Mouse (Mus musculus) limb, embryonic 13.5 days (tissue): ENCODE measurements around the gene Vps11. TPM values are rescaled to one million over a fixed set of nuclear protein-coding genes. Genes with fewer than 3 reads are reported as not detected.
A peak's percentile ranks its signal among the peaks of the same experiment; 100 is the strongest.
"Not testable (repeated sequence)": the region's sequence is repeated elsewhere in the genome, so short reads cannot be mapped to it uniquely, and the experiment has no call there.

Experiments
- ATAC-seq: fragments of 200-750 bp; cut with Nextera tagmentation; 2 replicates; pipeline ENCODE4 v1.8.0; 2017; ENCODE audit warnings: low read depth, moderate number of reproducible peaks, moderate TSS enrichment; ENCODE audit not compliant: low FRiP score
- H3K27ac ChIP-seq: fragments of 300-500 bp; sonication (generic); 2 replicates; pipeline ENCODE4 v1.5.1; 2015; ENCODE audit warnings: inconsistent platforms, mild to moderate bottlenecking, moderate library complexity
- H3K27me3 ChIP-seq: fragments of 300-500 bp; sonication (generic); 2 replicates; pipeline ENCODE4 v1.6.1; 2015; ENCODE audit warnings: mild to moderate bottlenecking, inconsistent platforms
- H3K36me3 ChIP-seq: fragments of 300-500 bp; sonication (generic); 2 replicates; pipeline ENCODE4 v1.6.1; 2015; ENCODE audit warnings: inconsistent platforms, mild to moderate bottlenecking, moderate library complexity
- H3K4me1 ChIP-seq: fragments of 300-500 bp; sonication (generic); 2 replicates; pipeline ENCODE4 v1.6.1; 2015; ENCODE audit warnings: inconsistent platforms
- H3K4me2 ChIP-seq: fragments of 300-500 bp; sonication (generic); replicated peaks from 2 replicates; pipeline ENCODE4 v1.6.1; 2015; ENCODE audit warnings: inconsistent platforms, mild to moderate bottlenecking, moderate library complexity
- H3K4me3 ChIP-seq: fragments of 300-500 bp; sonication (generic); 2 replicates; pipeline ENCODE4 v1.5.1; 2015; ENCODE audit warnings: moderate library complexity, mild to moderate bottlenecking, inconsistent platforms
- H3K9ac ChIP-seq: fragments of 300-500 bp; sonication (generic); 2 replicates; pipeline ENCODE4 v1.6.1; 2015; ENCODE audit warnings: mild to moderate bottlenecking, inconsistent platforms
- H3K9me3 ChIP-seq: fragments of 300-500 bp; sonication (generic); 2 replicates; pipeline ENCODE4 v1.6.1; 2016; ENCODE audit warnings: inconsistent platforms
- WGBS: fragments of 180-500 bp; shearing (Covaris S2); methylation state at CpG from one replicate; pipeline ENCODE4 v1.1.7; 2015; 5-methylcytosine and 5-hydroxymethylcytosine counted together
- microRNA-seq: library from miRNA; unstranded; fragments of <30 nt; microRNA quantifications from one replicate; pipeline ENCODE4, GENCODE M21; 2016
- polyA plus RNA-seq: library from polyadenylated mRNA; unstranded; fragments of >200 nt; fragmentation: Nextera tagmentation; extraction: Ambion mirVana; gene quantifications from 2 replicates; pipeline ENCODE4 v1.2.1, GENCODE M21; 2015

Gene Vps11
- polyA plus RNA-seq, 1 experiment from 2014 or later = 28.9 TPM

DNA sequence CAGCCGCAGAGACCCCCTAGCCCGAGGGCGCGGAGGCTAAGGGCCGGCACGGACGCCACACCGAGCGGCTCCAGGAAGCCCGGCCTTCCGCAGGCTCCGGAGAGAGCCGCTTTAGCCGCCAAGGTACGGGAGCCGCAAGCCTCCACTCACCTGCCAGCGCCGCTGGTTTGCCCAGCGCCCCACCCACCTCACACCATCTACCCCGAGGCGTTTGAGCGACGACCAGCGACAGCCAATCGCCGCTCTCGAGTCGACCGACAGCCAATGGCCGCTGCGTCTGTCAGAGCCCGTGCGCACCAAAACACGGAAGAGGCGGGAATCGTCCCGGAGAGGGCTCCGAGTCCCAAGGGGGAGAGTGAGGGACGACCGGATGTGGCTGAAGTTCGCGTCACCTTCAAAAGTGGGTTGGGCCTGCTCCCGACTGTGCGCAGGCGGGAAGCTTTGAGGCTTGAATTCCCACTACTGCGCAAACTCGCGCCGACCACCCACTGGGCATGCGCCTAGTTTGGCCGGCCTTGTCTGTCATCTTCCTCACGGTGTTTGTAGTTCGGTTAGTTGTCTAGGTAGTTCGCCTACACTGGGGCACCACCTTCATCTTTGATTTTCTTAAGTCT, 55.9 kb downstream of the Vps11 start, which contains the start of gene Hinfp:
Gene Hinfp (minus strand): TSS at position 206 of the 614 bp plus-strand sequence.
- H3K4me2 ChIP-seq = peak within 1 kb of the TSS; percentile 82
- peak within 1 kb of the TSS; percentile 75 for H3K27ac ChIP-seq
- H3K9ac ChIP-seq = peak within 1 kb of the TSS; percentile 96
- peaks cover 16% of the 10 kb centered on the region for H3K4me1 ChIP-seq
- H3K36me3 ChIP-seq = peaks cover 28% of the 10 kb centered on the region
- WGBS = under 1% methylated on average over 54 of the region's 54 CpGs
- H3K9me3 ChIP-seq = no peaks in the 10 kb centered on the region
- peak within 1 kb of the TSS; percentile 96 for H3K4me3 ChIP-seq
- peak; percentile 99 for ATAC-seq
- H3K27me3 ChIP-seq = no peaks in the 10 kb centered on the region

DNA sequence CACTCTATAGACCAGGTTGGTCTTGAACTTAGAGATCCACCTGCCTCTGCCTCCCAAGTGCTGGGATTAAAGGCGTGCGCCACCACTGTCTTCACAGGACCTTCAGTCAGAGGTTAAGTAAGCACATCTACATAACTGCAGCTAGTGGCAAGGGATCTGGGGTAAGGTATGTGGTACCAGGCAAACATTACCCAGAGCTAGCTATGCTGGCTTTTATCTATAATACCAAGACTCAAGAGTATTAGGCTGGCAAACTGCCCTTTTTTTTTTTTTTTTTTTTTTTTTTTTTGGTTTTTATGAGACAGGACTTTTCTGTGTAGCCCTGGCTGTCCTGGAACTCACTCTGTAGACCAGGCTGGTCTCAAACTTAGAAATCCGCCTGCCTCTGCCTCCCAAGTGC, 61.5 kb downstream of the Vps11 start:
- H3K27ac ChIP-seq, ATAC-seq, H3K9me3 ChIP-seq, H3K27me3 ChIP-seq, H3K4me3 ChIP-seq, H3K9ac ChIP-seq, H3K4me2 ChIP-seq: not testable (repeated sequence)
- peaks cover 78% of the 10 kb centered on the region for H3K36me3 ChIP-seq
- H3K4me1 ChIP-seq = peaks cover 16% of the 10 kb centered on the region
- 89% methylated on average over 3 of the region's 3 CpGs for WGBS

Small RNA genes lying within 50 kb of the gene (microRNA-seq; reads per million reads assigned to microRNA genes)
- gene Gm44335 (not detected), gene Mir7085 (not detected)

Other genes with a start within 250 kb of the Vps11 start
- gene Gm49380, start 248.2 kb downstream of the Vps11 start, polyA plus RNA-seq = 0.09 and 0.10 TPM in 2 replicates
- 79.6 and 84.1 TPM in 2 replicates for gene Rnf26, start 248.2 kb downstream of the Vps11 start, polyA plus RNA-seq
- gene Mcam, start 227.2 kb downstream of the Vps11 start, polyA plus RNA-seq = 29.6 and 30.4 TPM in 2 replicates
- gene Cbl, start 127.6 kb downstream of the Vps11 start, polyA plus RNA-seq = 17.5 and 19.6 TPM in 2 replicates
- not detected in 2 replicates for gene Ccdc153, start 121.0 kb downstream of the Vps11 start, polyA plus RNA-seq
- 0.09 and 0.11 TPM in 2 replicates for gene Pdzd3, start 110.2 kb downstream of the Vps11 start, polyA plus RNA-seq
- gene Nlrx1, start 93.1 kb downstream of the Vps11 start, polyA plus RNA-seq = 8.2 and 8.3 TPM in 2 replicates
- gene Abcg4, start 73.1 kb downstream of the Vps11 start, polyA plus RNA-seq = 7.3 and 7.4 TPM in 2 replicates
- 26.1 and 29.6 TPM in 2 replicates for gene Hinfp, start 56.0 kb downstream of the Vps11 start, polyA plus RNA-seq
- 6.8 and 7.8 TPM in 2 replicates for gene C2cd2l, start 41.4 kb downstream of the Vps11 start, polyA plus RNA-seq
- 40.2 and 40.5 TPM in 2 replicates for gene Dpagt1, start 35.7 kb downstream of the Vps11 start, polyA plus RNA-seq
- 382 and 390 TPM in 2 replicates for gene H2afx, start 27.0 kb downstream of the Vps11 start, polyA plus RNA-seq
- 111 and 116 TPM in 2 replicates for gene Hmbs, start 17.4 kb downstream of the Vps11 start, polyA plus RNA-seq
- 30.9 and 36.8 TPM in 2 replicates for gene Hyou1, start 17.8 kb upstream of the Vps11 start, polyA plus RNA-seq
- gene Slc37a4, start 35.2 kb upstream of the Vps11 start, polyA plus RNA-seq = 11.1 and 11.5 TPM in 2 replicates
- 1,961 and 2,001 TPM in 2 replicates for gene Rps25, start 45.5 kb upstream of the Vps11 start, polyA plus RNA-seq
- gene Trappc4, start 45.9 kb upstream of the Vps11 start, polyA plus RNA-seq = 160 and 165 TPM in 2 replicates
- gene Ccdc84, start 56.9 kb upstream of the Vps11 start, polyA plus RNA-seq = 32.2 and 35.5 TPM in 2 replicates
- gene Foxr1, start 79.5 kb upstream of the Vps11 start, polyA plus RNA-seq = not detected in 2 replicates
- gene Upk2, start 93.3 kb upstream of the Vps11 start, polyA plus RNA-seq = 0.31 and 0.36 TPM in 2 replicates
- gene Bcl9l, start 121.2 kb upstream of the Vps11 start, polyA plus RNA-seq = 14.5 and 15.0 TPM in 2 replicates
- gene Cxcr5, start 200.2 kb upstream of the Vps11 start, polyA plus RNA-seq = 0.09 TPM in 1 of 2 replicates, not detected in the other
- gene Ddx6, start 243.2 kb upstream of the Vps11 start, polyA plus RNA-seq = 25.8 and 26.0 TPM in 2 replicates